Mouse (Mus musculus) heart, embryonic 12.5 days (tissue): Measurements from ENCODE around the gene Prpsap1. TPM values are rescaled to one million over a fixed set of nuclear protein-coding genes. Genes with fewer than 3 reads are reported as not detected.
"Not testable (repeated sequence)": the region's sequence is repeated elsewhere in the genome, so short reads cannot be mapped to it uniquely, and the experiment has no call there.

Source experiments
- ATAC-seq: fragments of 200-750 bp; cut with Nextera tagmentation; 2 replicates; pipeline ENCODE4 v1.8.0; 2017; ENCODE audit warnings: moderate TSS enrichment, moderate library complexity; ENCODE audit not compliant: insufficient number of reproducible peaks, low FRiP score
- H3K27ac ChIP-seq: fragments of 300-500 bp; sonication (generic); 2 replicates; pipeline ENCODE4 v1.5.1; 2016; ENCODE audit warnings: mild to moderate bottlenecking, moderate library complexity; ENCODE audit not compliant: poor library complexity, severe bottlenecking
- H3K27me3 ChIP-seq: fragments of 300-500 bp; sonication (generic); replicated peaks from 2 replicates; pipeline ENCODE4 v1.6.1; 2016; ENCODE audit warnings: mild to moderate bottlenecking, moderate library complexity
- H3K36me3 ChIP-seq: fragments of 300-500 bp; sonication (generic); 2 replicates; pipeline ENCODE4 v1.6.1; 2016; ENCODE audit warnings: mild to moderate bottlenecking, moderate library complexity
- H3K4me1 ChIP-seq: fragments of 300-500 bp; sonication (generic); replicated peaks from 2 replicates; pipeline ENCODE4 v1.6.1; 2016; ENCODE audit warnings: mild to moderate bottlenecking
- H3K4me2 ChIP-seq: fragments of 300-500 bp; sonication (generic); 2 replicates; pipeline ENCODE4 v1.6.1; 2016; ENCODE audit warnings: mild to moderate bottlenecking, moderate library complexity
- H3K4me3 ChIP-seq: fragments of 300-500 bp; sonication (generic); 2 replicates; pipeline ENCODE4 v1.5.1; 2016; ENCODE audit warnings: mild to moderate bottlenecking
- H3K9ac ChIP-seq: fragments of 300-500 bp; sonication (generic); 2 replicates; pipeline ENCODE4 v1.6.1; 2016; ENCODE audit warnings: mild to moderate bottlenecking, moderate library complexity
- H3K9me3 ChIP-seq: fragments of 300-500 bp; sonication (generic); replicated peaks from 2 replicates; pipeline ENCODE4 v1.6.1; 2016; ENCODE audit warnings: mild to moderate bottlenecking, moderate library complexity
- WGBS: fragments of 180-500 bp; shearing (Covaris S2); methylation state at CpG from one replicate; pipeline ENCODE4 v1.1.7; 2016; 5-methylcytosine and 5-hydroxymethylcytosine counted together
- polyA plus RNA-seq: library from polyadenylated mRNA; unstranded; fragments of >200 nt; fragmentation: Nextera tagmentation; extraction: Ambion mirVana; gene quantifications from 2 replicates; pipeline ENCODE4 v1.2.1, GENCODE M21; 2016

The Prpsap1 gene
- polyA plus RNA-seq, 1 experiment from 2014 or later = 94.8 TPM

DNA sequence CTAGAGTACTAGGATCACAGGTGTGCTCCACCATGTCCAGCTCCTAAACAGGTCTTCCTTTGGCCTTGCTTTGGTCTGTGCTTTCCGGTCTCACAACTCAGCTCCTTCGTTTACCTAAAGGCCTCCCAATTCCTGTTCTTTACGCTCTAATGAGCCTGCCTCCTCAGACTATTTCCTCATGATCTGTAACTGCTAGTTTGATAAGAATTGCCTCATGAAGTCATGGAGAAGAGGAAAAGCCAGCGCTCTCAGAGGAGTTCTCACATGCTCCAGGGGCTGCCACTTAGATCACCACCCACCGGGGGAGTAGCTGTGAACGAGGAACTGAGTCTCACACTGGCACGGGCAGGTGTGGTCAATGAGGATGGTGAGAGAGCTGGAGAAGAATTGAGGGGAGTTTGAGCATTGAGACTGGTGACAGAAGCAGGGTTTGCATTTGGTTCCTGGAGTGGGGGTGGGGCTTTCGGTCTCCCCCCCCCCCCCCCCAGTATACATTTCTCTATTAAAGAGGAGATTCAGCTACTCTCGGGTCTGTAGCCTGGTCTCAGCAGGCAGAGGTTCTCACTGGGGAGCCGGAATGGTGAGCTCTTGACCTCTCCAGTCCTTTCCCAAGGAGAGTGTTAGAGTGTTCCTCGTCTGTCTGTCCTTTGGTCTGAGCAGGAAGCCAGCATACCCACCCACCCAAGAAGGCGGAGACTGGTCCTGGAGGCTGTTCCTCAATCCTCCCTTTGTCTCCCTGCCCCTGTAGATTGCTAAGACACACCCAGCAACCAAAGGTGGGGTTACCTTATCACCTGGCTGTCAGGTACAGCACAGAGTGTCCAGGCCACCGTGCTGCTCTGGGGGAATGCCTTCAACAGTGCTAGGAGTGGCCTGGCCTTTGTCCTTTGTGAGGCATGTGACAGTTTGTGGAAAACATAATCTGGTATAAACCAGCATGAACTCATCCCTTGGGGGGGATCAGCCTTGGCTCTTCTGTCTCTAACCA lies 64.8 kb downstream of the Prpsap1 start:
- Histone ChIP-seq H3K9ac (no peak overlapping the region), H3K4me1 (peaks cover 37% of the 10 kb centered on the region), H3K9me3 (no peaks in the 10 kb centered on the region), H3K4me3 (no peak overlapping the region), H3K36me3 (no peaks in the 10 kb centered on the region), H3K27ac (no peak overlapping the region), H3K27me3 (no peaks in the 10 kb centered on the region), H3K4me2 (no peak overlapping the region)
- no peak for ATAC-seq
- WGBS = 25% methylated on average over 13 of the region's 13 CpGs

DNA sequence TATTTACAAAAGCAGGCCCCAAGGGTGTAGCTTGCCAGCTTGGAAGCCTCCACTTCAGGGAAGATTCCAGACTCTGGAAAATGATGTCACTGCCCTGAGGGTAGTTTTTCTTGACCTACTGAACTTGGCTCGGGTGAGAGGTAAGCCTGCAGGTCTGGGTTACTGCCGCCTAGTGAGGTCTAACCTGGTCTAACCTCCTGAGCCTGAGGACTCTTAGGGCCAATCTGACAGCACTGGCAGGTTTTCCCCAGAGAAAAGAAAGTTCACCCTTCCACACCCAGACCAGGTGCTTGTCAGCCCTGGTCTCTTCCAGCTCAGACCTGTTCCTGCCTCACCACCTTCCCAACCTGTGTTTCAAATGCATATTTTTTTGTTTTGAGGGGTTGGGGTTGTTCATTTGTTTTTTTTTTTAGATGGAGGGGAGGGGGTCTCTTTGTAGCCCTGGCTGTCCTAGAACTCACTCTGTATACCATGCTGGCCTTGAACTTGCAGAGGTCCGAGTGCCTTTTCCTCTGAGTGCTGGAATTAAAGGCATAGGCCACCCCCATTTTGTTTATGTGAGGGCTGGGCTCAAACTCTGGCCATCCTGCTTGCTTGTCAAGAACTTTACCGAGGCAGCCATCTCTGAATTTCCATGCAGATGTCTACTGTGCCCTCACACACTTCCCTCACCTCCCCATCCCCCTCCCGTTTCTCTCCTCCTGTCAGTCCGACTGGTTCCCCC lies 67.0 kb downstream of the Prpsap1 start:
- Histone ChIP-seq H3K9ac (no peak overlapping the region), H3K27ac (no peak overlapping the region), H3K36me3 (no peaks in the 10 kb centered on the region), H3K4me3 (no peak overlapping the region), H3K4me2 (no peak overlapping the region), H3K27me3 (no peaks in the 10 kb centered on the region), H3K4me1 (peaks cover 40% of the 10 kb centered on the region), H3K9me3 (no peaks in the 10 kb centered on the region)
- WGBS = 65% methylated on average over 6 of the region's 6 CpGs
- ATAC-seq = no peak

DNA sequence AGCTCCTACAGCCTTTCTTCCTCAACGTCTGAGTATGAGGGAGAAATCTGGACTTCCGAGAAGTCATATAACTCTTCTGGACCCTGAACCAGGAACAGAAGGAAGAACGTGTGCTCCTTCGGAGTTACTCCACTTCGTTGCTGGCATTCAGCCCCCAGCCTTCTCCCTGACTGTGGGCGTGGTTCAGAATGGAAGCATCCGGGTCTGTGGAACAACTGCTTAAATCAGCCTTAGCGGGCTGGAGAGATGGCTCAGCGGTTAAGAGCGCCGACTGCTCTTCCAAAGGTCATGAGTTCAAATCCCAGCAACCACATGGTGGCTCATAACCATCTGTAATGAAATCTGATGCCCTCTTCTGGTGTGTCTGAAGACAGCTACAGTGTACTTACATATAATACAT lies 67.7 kb downstream of the Prpsap1 start:
- H3K4me3 ChIP-seq, H3K27me3 ChIP-seq, H3K36me3 ChIP-seq, H3K4me2 ChIP-seq, H3K9me3 ChIP-seq, ATAC-seq, H3K27ac ChIP-seq, H3K9ac ChIP-seq: not testable (repeated sequence)
- peaks cover 38% of the 10 kb centered on the region for H3K4me1 ChIP-seq
- 81% methylated on average over 11 of the region's 11 CpGs for WGBS

DNA sequence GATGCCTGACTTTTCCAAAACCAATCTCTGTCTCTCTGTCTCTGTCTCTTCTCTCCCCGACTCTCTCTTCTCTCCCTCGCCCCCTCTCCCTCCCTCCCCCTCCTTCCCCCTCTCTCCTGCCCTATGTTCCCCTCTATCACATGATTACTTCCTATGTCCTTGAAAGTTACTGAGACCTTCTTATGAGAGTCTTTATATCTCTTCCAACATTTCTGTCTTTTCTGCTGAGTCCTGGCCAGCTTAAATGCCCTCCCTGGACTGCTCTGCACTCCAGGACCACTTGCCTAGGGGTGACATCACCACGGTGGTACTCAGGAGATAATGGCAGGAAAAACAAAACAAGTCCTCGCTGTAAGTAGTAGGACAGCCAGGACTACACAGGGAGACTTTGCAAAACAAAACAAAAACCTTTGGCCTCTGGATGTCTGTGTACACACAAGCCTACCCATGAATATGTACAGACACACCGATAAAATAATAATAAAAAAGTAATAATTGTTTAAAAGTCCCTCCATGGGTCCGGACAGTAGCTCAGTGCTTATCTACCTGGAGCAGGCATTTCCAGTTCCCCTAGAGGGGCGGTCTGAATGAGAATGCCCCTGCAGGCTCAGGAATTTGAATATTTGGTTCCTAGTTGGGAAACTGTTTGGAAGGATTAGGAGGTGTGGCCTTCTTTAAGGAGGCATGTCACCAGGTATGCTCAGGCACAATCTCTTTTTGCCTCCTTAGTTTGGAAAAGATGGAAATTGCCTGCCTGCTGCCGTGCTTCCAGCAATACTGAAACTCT lies 69.2 kb downstream of the Prpsap1 start:
- ATAC-seq = no peak
- peaks cover 27% of the 10 kb centered on the region for H3K4me1 ChIP-seq
- peak overlapping the region; percentile 25; the same call in 1 of the 2 replicates for H3K27ac ChIP-seq
- no peaks in the 10 kb centered on the region for H3K36me3 ChIP-seq
- H3K9ac ChIP-seq = no peak overlapping the region
- no peaks in the 10 kb centered on the region for H3K27me3 ChIP-seq
- WGBS = 32% methylated on average over 8 of the region's 8 CpGs
- H3K4me3 ChIP-seq = no peak overlapping the region
- no peaks in the 10 kb centered on the region for H3K9me3 ChIP-seq
- no peak overlapping the region for H3K4me2 ChIP-seq

DNA sequence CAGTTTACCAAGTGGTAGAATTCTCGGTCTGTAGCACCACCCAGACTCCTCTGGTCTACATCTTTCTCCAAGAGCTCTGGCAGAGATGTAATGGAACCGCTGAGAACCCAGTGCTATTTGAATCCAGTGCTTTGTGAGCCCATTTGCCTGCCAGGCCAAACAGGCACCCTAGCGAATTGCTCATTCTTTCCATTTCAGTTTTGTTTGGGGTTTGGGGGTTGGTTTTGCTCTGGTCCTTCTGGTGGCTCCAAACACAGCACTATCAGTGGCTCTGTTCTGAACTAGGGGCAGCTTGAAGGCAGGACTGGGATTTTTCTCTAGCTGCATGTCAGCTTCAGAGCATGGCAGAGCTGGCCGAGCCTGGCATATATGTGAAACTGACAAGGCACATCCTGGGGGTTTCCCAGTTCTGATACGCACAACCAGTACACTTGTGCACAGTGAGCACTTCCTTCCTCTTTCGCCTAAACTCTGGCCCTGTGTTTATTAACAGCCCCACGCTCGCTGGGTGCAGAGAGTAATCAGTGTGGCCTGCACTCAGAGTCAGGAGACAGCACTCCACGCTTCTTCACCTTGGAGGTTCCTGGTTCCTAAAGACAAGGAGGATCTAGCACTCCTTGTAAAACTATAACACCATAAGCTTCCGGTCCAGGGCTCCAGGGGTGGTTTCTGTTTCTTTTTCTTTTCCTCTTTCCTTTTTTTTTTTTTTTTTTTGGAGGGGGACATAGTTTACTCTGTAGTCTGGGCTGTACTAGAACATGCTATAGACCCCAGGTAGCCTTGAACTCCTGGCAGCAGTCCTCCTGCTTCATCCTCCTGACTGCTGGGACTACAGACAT lies 70.0 kb downstream of the Prpsap1 start:
- no peaks in the 10 kb centered on the region for H3K9me3 ChIP-seq
- no peaks in the 10 kb centered on the region for H3K27me3 ChIP-seq
- H3K4me3 ChIP-seq = no peak overlapping the region
- 70% methylated on average over 10 of the region's 10 CpGs for WGBS
- peaks cover 20% of the 10 kb centered on the region for H3K4me1 ChIP-seq
- H3K27ac ChIP-seq = peak overlapping the region; percentile 52
- no peak overlapping the region for H3K9ac ChIP-seq
- H3K36me3 ChIP-seq = no peaks in the 10 kb centered on the region
- no peak overlapping the region for H3K4me2 ChIP-seq
- peak; percentile 23; the same call in 1 of the 2 replicates for ATAC-seq

DNA sequence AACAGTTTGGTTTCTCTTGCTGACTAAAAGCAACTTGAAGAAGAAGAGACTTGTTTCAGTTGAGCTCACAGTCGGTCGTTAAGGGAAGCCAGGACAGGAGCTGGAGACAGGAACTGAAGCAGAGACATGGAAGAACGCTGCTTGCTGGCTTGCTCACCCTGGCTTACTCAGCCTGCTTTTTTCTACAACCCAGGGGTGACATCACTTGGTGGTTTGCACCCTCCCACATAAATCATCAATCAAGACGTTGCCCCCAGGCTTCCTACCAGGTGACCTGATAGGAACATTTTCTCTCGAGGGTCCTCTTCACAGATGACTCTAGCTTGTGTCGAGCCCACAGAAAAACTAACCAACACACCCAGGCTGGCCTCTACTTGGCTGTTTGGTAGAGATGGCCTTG lies 70.8 kb downstream of the Prpsap1 start:
- H3K4me2 ChIP-seq = no peak overlapping the region
- peaks cover 20% of the 10 kb centered on the region for H3K4me1 ChIP-seq
- no peaks in the 10 kb centered on the region for H3K36me3 ChIP-seq
- H3K9me3 ChIP-seq = no peaks in the 10 kb centered on the region
- H3K27me3 ChIP-seq = no peaks in the 10 kb centered on the region
- no peak overlapping the region for H3K9ac ChIP-seq
- H3K4me3 ChIP-seq = no peak overlapping the region
- no peak overlapping the region for H3K27ac ChIP-seq
- ATAC-seq = no peak
- WGBS = 82% methylated on average over 6 of the region's 6 CpGs

DNA sequence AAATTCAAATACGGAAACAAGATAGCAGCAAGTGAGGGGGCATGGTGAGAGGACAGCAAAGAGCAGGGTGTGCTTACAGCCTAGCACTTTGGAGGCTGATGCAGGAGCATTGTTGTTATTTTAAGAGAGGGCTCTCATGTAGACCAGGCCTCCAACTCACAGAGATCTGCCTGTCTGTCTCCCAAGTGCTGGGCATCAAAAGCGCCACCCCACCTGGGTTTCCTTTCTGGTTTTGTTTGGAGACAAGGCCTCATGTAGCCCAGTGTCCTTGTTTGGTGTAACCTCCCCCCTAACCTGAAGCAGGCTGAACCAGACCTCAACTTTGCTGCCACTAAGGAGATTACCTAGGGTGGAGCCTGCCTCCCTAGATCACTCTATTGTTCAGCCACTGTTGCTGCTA lies 71.4 kb downstream of the Prpsap1 start:
- no peak overlapping the region for H3K27ac ChIP-seq
- no peak for ATAC-seq
- H3K36me3 ChIP-seq = no peaks in the 10 kb centered on the region
- H3K4me2 ChIP-seq = no peak overlapping the region
- no peaks in the 10 kb centered on the region for H3K9me3 ChIP-seq
- H3K4me1 ChIP-seq = peaks cover 23% of the 10 kb centered on the region
- WGBS = 68% methylated on average over 2 of the region's 2 CpGs
- H3K27me3 ChIP-seq = no peaks in the 10 kb centered on the region
- no peak overlapping the region for H3K4me3 ChIP-seq
- no peak overlapping the region for H3K9ac ChIP-seq

DNA sequence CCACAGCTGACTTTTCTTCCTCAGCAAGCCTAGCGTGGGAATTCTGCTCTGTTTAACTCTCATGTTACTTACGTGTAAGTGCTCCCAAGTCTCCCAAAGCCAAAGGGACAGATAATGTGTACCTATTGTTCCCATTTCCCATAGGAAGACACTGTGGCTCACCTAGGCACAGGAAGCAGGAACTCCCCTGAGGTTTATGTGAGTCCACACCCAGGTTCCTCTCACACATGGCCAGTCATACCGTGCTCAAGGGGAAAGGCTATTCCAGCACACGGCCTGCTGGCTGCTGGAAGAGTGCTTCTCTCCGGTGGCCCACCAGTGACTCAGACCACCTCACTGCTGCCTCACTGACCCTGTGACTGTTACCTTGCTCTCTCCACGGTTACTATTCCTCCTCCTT lies 72.9 kb downstream of the Prpsap1 start:
- H3K4me1 ChIP-seq = peaks cover 23% of the 10 kb centered on the region
- H3K36me3 ChIP-seq = no peaks in the 10 kb centered on the region
- H3K9ac ChIP-seq = no peak overlapping the region
- ATAC-seq = no peak
- H3K4me3 ChIP-seq = no peak overlapping the region
- no peak overlapping the region for H3K27ac ChIP-seq
- no peaks in the 10 kb centered on the region for H3K27me3 ChIP-seq
- H3K4me2 ChIP-seq = no peak overlapping the region
- 73% methylated on average over 6 of the region's 6 CpGs for WGBS
- no peaks in the 10 kb centered on the region for H3K9me3 ChIP-seq
